Mouse (Mus musculus): ENCODE measurements around the gene Vmn2r102. TPM values are rescaled to one million over a fixed set of nuclear protein-coding genes. Genes with fewer than 3 reads are reported as not detected.

The Vmn2r102 gene
- not detected for total RNA-seq (2021)

DNA sequence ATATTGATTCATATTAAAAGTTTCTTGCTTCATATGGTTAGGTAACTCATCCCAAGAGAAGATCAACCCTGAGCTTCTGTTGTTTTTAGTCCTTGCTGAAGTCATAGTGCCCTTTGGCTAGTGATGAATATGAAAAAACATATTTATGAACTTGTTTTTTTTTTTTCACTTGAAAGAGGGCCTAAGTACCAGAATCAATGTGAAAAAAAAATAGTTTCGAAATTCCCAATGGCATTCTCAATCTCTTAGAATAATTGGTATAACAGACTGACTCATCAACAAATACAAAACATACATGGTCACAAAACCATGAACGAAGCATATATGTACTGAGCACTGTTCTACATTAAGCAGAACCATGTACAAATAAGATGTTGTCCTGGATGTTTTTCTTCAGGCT is at the start of gene Vmn2r102:
TSS of gene Vmn2r102 (plus strand) at position 301 of the 400 bp plus-strand sequence.
- intact Hi-C loops (cut with DNase I), result no loop called here

DNA sequence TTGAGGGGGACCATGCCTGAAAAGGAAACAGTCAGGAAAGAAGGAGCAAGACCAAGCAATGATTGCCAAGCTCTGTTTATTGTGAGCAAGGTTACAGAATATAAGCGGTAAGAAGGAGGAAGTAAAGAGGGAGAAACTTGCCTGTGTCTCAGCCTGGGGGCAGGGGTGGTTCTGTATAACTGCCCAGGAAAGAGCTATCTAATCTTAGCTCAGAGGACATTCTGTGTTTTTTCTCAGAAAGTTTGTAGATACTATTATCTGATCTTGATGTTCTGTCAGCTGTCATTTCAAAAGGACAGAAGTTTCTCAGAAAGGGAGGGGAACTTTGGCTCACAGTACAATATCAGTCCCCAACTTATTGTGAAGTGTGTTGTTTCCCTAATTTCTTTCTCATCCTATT is 30.8 kb upstream of the Vmn2r102 start:
- no peak for DNase-seq (ENCODE audit: low spot score)
- intact Hi-C loops (cut with DNase I), result no loop called here

More for the DNA sequence above, at the start of gene Vmn2r102:
- DNase-seq (ENCODE audit: low spot score), result no peak

DNA sequence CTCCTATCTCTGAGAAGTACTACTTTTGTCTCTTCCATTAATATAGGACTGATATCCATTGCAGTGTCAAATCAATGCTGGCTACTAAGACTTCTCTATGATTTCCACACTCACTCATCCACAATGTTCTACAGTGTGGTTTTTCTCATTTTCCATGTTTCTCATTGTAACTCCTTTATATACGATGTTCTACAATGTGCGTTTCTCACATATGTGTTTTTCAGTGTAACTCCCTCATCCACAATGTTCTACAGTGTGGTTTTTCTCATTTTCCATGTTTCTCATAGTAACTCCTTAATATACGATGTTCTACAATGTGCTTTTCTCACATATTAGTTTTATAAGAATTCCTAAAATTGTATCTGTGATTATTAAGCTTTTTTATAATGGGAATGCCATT is 1.7 kb upstream of the Vmn2r102 start:
- intact Hi-C loops (cut with DNase I), result no loop called here
- no peak for DNase-seq (ENCODE audit: low spot score)

- no peak for DNase-seq (ENCODE audit: low spot score)
- intact Hi-C loops (cut with DNase I), result no loop called here
These were observed 31.9 kb downstream of the Vmn2r102 start for GRCm38 (mm10) chr17:19692062-19692461.

Other genes with a start within 250 kb of the Vmn2r102 start
- not detected for gene Vmn2r100, start 155.6 kb upstream of the Vmn2r102 start, total RNA-seq (2021)
- not detected for gene Vmn2r101, start 83.1 kb upstream of the Vmn2r102 start, total RNA-seq (2021)
- not detected for gene Vmn2r103, start 113.0 kb downstream of the Vmn2r102 start, total RNA-seq (2021)